Mouse (Mus musculus): ENCODE measurements around the gene Trpm8.

Trpm8 gene

GRCm38 (mm10) chr1:88284946-88285320 is 7.5 kb downstream of the Trpm8 start:
- peak; percentile 75 for DNase-seq (ENCODE audit: low spot score)

GRCm38 (mm10) chr1:88285652-88286051 is 8.2 kb downstream of the Trpm8 start:
- DNase-seq (ENCODE audit: low spot score), result peak; percentile 36

- peak; percentile 65 for DNase-seq (ENCODE audit: low spot score)
Measured at GRCm38 (mm10) chr1:88286136-88286845, 8.8 kb downstream of the Trpm8 start.

GRCm38 (mm10) chr1:88286887-88287696 is 9.6 kb downstream of the Trpm8 start:
- DNase-seq (ENCODE audit: low spot score), result peak; percentile 58

- peak; percentile 89 for DNase-seq (ENCODE audit: low spot score)
Measured at GRCm38 (mm10) chr1:88287697-88287980, 10.2 kb downstream of the Trpm8 start.

GRCm38 (mm10) chr1:88288056-88288788 is 10.8 kb downstream of the Trpm8 start:
- DNase-seq (ENCODE audit: low spot score), result peak; percentile 48

- peak; percentile 47 for DNase-seq (ENCODE audit: low spot score)
Measured at GRCm38 (mm10) chr1:88288789-88289127, 11.3 kb downstream of the Trpm8 start.

GRCm38 (mm10) chr1:88289152-88289551 is 11.7 kb downstream of the Trpm8 start:
- DNase-seq (ENCODE audit: low spot score), result peak; percentile 38

GRCm38 (mm10) chr1:88289917-88290316 is 12.5 kb downstream of the Trpm8 start:
- DNase-seq (ENCODE audit: low spot score), result peak; percentile 90

- peak; percentile 37 for DNase-seq (ENCODE audit: low spot score)
Measured at GRCm38 (mm10) chr1:88290511-88290910, 13.1 kb downstream of the Trpm8 start.

- no peak for DNase-seq (ENCODE audit: low spot score)
Measured at GRCm38 (mm10) chr1:88291409-88292005, 14.0 kb downstream of the Trpm8 start.

GRCm38 (mm10) chr1:88292057-88292456 is 14.6 kb downstream of the Trpm8 start:
- no peak for DNase-seq (ENCODE audit: low spot score)

GRCm38 (mm10) chr1:88294650-88295049 is 17.2 kb downstream of the Trpm8 start:
- no peak for DNase-seq (ENCODE audit: low spot score)

GRCm38 (mm10) chr1:88296171-88296920 is 18.9 kb downstream of the Trpm8 start:
- no peak for DNase-seq (ENCODE audit: low spot score)

GRCm38 (mm10) chr1:88297480-88298258 is 20.2 kb downstream of the Trpm8 start:
- no peak for DNase-seq (ENCODE audit: low spot score)

- no peak for DNase-seq (ENCODE audit: low spot score)
Measured at GRCm38 (mm10) chr1:88298686-88299528, 21.4 kb downstream of the Trpm8 start.

GRCm38 (mm10) chr1:88299529-88299945 is 22.1 kb downstream of the Trpm8 start:
- no peak for DNase-seq (ENCODE audit: low spot score)

- no peak for DNase-seq (ENCODE audit: low spot score)
Measured at GRCm38 (mm10) chr1:88300301-88301050, 23.0 kb downstream of the Trpm8 start.
